Mouse (Mus musculus) embryonic facial prominence, embryonic 10.5 days (tissue): Measurements from ENCODE around the gene Galnt3. TPM values are rescaled to one million over a fixed set of nuclear protein-coding genes. Genes with fewer than 3 reads are reported as not detected.
A peak's percentile ranks its signal among the peaks of the same experiment; 100 is the strongest.

ENCODE experiments used
- DNase-seq: peaks from one replicate; pipeline ENCODE4 v3.0.0-alpha.2; 2017; ENCODE audit warnings: low spot score
- H3K27ac ChIP-seq: fragments of 300-500 bp; sonication (generic); replicated peaks from 2 replicates; pipeline ENCODE4 v1.5.1; 2016; ENCODE audit warnings: mild to moderate bottlenecking
- H3K27me3 ChIP-seq: fragments of 300-500 bp; sonication (generic); replicated peaks from 2 replicates; pipeline ENCODE4 v1.6.1; 2016; ENCODE audit warnings: low read depth, mild to moderate bottlenecking; ENCODE audit not compliant: poor library complexity, severe bottlenecking
- H3K36me3 ChIP-seq: fragments of 300-500 bp; sonication (generic); replicated peaks from 2 replicates; pipeline ENCODE4 v1.6.1; 2016; ENCODE audit warnings: mild to moderate bottlenecking, moderate library complexity
- H3K4me1 ChIP-seq: fragments of 300-500 bp; sonication (generic); 2 replicates; pipeline ENCODE4 v1.6.1; 2016
- H3K4me3 ChIP-seq: fragments of 300-500 bp; sonication (generic); 2 replicates; pipeline ENCODE4 v1.5.1; 2016; ENCODE audit warnings: mild to moderate bottlenecking, moderate library complexity
- H3K9me3 ChIP-seq: fragments of 300-500 bp; sonication (generic); 2 replicates; pipeline ENCODE4 v1.6.1; 2016; ENCODE audit warnings: mild to moderate bottlenecking
- WGBS: fragments of 180-500 bp; shearing (Covaris S2); methylation state at CpG from one replicate; pipeline ENCODE4 v1.1.7; 2016; 5-methylcytosine and 5-hydroxymethylcytosine counted together
- polyA plus RNA-seq: library from polyadenylated mRNA; unstranded; fragments of >200 nt; fragmentation: Nextera tagmentation; extraction: Ambion mirVana; gene quantifications from 2 replicates; pipeline ENCODE4 v1.2.1, GENCODE M21; 2016

Galnt3 gene
- 1.8 and 2.2 TPM in 2 replicates for polyA plus RNA-seq

- Histone ChIP-seq H3K27ac (peak within 1 kb of the TSS; percentile 41), H3K27me3 (peaks cover 57% of the 10 kb centered on the region)
Measured at GRCm38 (mm10) chr2:66124591-66125271, at the start of gene Galnt3. Gene Galnt3 (minus strand): TSS chr2:66124994.

GRCm38 (mm10) chr2:66173134-66173533, 48.3 kb upstream of the Galnt3 start:
- 78% methylated on average over 5 of the region's 5 CpGs for WGBS
- no peaks in the 10 kb centered on the region for H3K9me3 ChIP-seq
- H3K36me3 ChIP-seq = no peaks in the 10 kb centered on the region
- peaks cover 9% of the 10 kb centered on the region for H3K4me1 ChIP-seq
- H3K4me3 ChIP-seq = no peak overlapping the region
- no peak overlapping the region for H3K27ac ChIP-seq
- DNase-seq = no peak
- H3K27me3 ChIP-seq = no peaks in the 10 kb centered on the region

More at GRCm38 (mm10) chr2:66124591-66125271, at the start of gene Galnt3:
- no peaks in the 10 kb centered on the region for H3K9me3 ChIP-seq
- under 1% methylated on average over 67 of the region's 74 CpGs for WGBS
- peaks cover 14% of the 10 kb centered on the region for H3K4me1 ChIP-seq
- DNase-seq = peak; percentile 71
- H3K4me3 ChIP-seq = peak within 1 kb of the TSS; percentile 69
- H3K36me3 ChIP-seq = no peaks in the 10 kb centered on the region

- WGBS = 73% methylated on average over 3 of the region's 3 CpGs
- no peaks in the 10 kb centered on the region for H3K36me3 ChIP-seq
- no peak overlapping the region for H3K27ac ChIP-seq
- no peak for DNase-seq
- no peak overlapping the region for H3K4me3 ChIP-seq
- H3K27me3 ChIP-seq = no peaks in the 10 kb centered on the region
- no peaks in the 10 kb centered on the region for H3K9me3 ChIP-seq
- peaks cover 5% of the 10 kb centered on the region; the same call in 1 of the 2 replicates for H3K4me1 ChIP-seq
Measured at GRCm38 (mm10) chr2:66171643-66172042, 46.8 kb upstream of the Galnt3 start.

DNA sequence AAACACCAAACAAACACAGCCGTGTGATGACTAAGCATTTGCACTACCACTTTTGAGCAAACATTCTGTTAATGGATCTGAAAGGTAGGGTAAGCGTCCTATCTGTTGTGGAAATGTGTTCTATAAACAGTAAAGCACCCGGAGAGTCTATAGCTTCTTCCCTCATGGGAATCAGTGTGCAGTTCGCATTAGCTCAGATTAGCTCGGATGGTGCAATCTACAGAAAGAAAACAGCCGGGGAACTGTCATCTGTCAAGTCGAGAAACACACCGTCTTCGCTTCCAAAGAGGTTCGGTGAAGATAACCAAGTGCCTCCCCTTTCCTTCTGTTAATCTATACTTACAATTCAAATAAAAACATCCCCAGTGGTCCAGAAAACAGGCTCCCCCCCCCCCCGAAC, 45.9 kb upstream of the Galnt3 start:
- H3K4me1 ChIP-seq = peaks cover 5% of the 10 kb centered on the region; the same call in 1 of the 2 replicates
- DNase-seq = no peak
- H3K36me3 ChIP-seq = no peaks in the 10 kb centered on the region
- WGBS = 85% methylated on average over 11 of the region's 11 CpGs
- no peaks in the 10 kb centered on the region for H3K27me3 ChIP-seq
- no peaks in the 10 kb centered on the region for H3K9me3 ChIP-seq
- no peak overlapping the region for H3K27ac ChIP-seq
- H3K4me3 ChIP-seq = no peak overlapping the region

GRCm38 (mm10) chr2:66165025-66165424, 40.2 kb upstream of the Galnt3 start:
- no peak overlapping the region for H3K4me3 ChIP-seq
- no peak for DNase-seq
- H3K27ac ChIP-seq = no peak overlapping the region
- no peaks in the 10 kb centered on the region for H3K27me3 ChIP-seq
- no peaks in the 10 kb centered on the region for H3K36me3 ChIP-seq
- H3K9me3 ChIP-seq = no peaks in the 10 kb centered on the region
- WGBS = 92% methylated on average over 8 of the region's 8 CpGs
- no peaks in the 10 kb centered on the region for H3K4me1 ChIP-seq

DNA sequence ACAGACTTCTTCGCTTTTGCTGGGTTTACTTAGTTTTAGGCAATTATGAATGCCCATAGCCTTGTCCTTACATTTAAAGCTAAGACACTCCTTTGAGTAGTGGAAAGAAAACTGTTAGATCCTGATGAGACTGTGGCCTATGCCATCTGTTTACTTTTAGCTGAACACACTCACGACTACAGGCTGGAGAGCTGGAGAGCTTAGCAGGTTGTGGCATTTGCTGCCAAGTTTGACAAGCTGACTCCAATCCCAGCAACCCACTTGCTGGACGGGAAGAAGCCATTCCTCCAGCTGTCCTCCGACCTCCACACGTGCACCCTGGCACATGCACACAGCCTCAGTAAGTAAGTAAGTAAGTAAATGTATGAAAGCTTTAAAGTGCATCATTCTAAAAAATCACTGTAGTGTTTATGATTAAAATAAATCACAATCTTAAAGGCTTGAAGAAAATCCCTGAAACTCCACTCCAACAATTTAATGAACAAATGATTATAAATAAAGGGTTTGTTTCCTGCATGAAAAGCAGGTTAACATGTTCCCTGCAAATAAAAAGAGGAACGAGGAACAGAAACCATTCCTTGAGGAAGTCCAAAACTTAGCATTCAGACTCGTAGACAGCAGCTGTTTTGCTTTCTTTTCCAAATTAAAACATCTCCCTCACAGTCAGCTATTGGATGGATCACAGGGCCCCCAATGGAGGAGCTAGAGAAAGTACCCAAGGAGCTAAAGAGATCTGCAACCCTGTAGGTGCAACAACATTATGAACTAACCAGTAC, 33.5 kb upstream of the Galnt3 start:
- H3K27me3 ChIP-seq = no peaks in the 10 kb centered on the region
- 67% methylated on average over 7 of the region's 7 CpGs for WGBS
- H3K4me1 ChIP-seq = no peaks in the 10 kb centered on the region
- H3K9me3 ChIP-seq = no peaks in the 10 kb centered on the region
- no peak for DNase-seq
- H3K36me3 ChIP-seq = no peaks in the 10 kb centered on the region
- H3K4me3 ChIP-seq = no peak overlapping the region
- no peak overlapping the region for H3K27ac ChIP-seq

DNA sequence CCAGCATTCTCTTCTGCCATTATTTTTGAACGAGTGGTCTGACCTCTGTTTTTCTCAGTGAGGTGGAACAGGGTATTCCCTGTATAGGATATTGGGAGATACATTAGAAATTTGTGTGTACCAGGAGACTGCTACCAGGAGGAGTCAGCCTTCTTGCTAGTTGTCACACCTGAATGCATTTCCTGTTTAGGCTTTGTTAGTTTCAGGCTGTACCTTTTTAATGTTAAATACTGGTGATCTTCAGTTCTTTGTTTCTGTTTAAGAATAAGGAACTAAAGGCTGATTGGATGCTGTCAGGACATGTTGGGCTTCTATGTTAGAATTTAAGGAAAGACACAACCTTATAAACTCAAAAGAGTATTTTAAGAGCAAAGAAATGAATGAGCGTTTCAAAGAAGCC, 26.6 kb upstream of the Galnt3 start:
- H3K9me3 ChIP-seq = no peaks in the 10 kb centered on the region
- DNase-seq = no peak
- H3K4me3 ChIP-seq = no peak overlapping the region
- no peaks in the 10 kb centered on the region for H3K36me3 ChIP-seq
- no peak overlapping the region for H3K27ac ChIP-seq
- 73% methylated on average over 2 of the region's 2 CpGs for WGBS
- H3K4me1 ChIP-seq = 0 out of 2 replicates have a peak, but pooled peaks cover 5% of the 10 kb centered on the region
- H3K27me3 ChIP-seq = no peaks in the 10 kb centered on the region

- no peak overlapping the region for H3K27ac ChIP-seq
- 50% methylated on average over 3 of the region's 3 CpGs for whole genome bisulfite sequencing
Measured at GRCm38 (mm10) chr2:66150531-66150930, 25.7 kb upstream of the Galnt3 start.

DNA sequence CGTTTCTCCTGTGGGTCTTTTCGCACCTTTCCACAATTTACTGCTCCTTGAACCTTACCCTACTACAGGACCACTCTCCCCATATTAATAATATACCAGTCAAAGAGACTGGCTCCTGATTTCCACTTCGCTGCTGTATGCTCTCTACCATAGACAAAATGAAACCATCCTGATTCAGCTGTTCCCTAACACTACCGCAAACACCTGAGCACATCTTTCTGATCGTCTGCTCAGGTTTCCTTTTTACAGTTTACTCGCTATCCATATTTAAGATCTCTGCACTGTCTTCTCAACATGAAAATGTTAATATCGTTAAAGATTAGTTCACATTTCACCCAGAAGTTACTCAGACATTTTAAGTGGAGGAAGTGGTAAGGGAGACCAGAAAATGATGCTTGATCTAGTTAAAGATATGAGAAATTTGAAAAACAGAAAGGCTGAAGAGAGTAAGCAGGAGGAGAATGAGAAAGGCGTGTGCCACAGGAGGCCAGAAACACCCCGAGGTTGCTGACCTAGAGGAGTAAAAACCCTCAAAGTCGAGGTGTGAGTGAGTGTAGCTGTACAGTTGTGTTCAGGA, 23.9 kb upstream of the Galnt3 start:
- Histone ChIP-seq H3K9me3 (no peaks in the 10 kb centered on the region), H3K4me3 (no peak overlapping the region), H3K4me1 (0 out of 2 replicates have a peak, but pooled peaks cover 6% of the 10 kb centered on the region), H3K27me3 (no peaks in the 10 kb centered on the region), H3K27ac (no peak overlapping the region), H3K36me3 (no peaks in the 10 kb centered on the region)
- DNase-seq = no peak
- 82% methylated on average over 10 of the region's 10 CpGs for WGBS

More at GRCm38 (mm10) chr2:66150531-66150930, 25.7 kb upstream of the Galnt3 start:
- Histone ChIP-seq H3K4me1 (0 out of 2 replicates have a peak, but pooled peaks cover 6% of the 10 kb centered on the region), H3K9me3 (no peaks in the 10 kb centered on the region), H3K36me3 (no peaks in the 10 kb centered on the region), H3K27me3 (no peaks in the 10 kb centered on the region), H3K4me3 (no peak overlapping the region)
- no peak for DNase-seq

GRCm38 (mm10) chr2:66146473-66146872, 21.7 kb upstream of the Galnt3 start:
- Histone ChIP-seq H3K27me3 (no peaks in the 10 kb centered on the region), H3K36me3 (no peaks in the 10 kb centered on the region), H3K4me3 (no peak overlapping the region), H3K9me3 (no peaks in the 10 kb centered on the region), H3K27ac (no peak overlapping the region), H3K4me1 (0 out of 2 replicates have a peak, but pooled peaks cover 6% of the 10 kb centered on the region)
- WGBS = 49% methylated on average over 4 of the region's 4 CpGs
- no peak for DNase-seq

DNA sequence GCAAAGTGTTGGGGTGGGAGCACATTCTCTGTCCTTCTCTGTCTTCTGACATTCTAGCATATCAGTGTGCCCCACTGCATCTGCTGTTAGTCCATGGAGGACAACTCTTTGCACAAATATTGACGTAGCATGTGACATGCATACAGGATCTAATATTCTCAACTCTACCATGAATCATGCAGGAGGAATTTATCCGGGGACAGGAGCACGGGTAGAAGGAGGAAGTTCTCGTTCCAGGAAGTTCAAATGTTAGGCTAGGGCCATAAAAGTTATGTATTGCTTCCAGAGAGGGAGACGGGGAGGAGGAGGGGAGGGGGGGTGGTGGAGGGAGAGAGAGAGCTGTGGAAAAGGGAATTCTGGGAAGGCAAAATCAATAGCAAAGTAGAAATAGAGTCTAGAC, 20.0 kb upstream of the Galnt3 start:
- no peak for DNase-seq
- WGBS = 67% methylated on average over 5 of the region's 5 CpGs
- Histone ChIP-seq H3K9me3 (no peaks in the 10 kb centered on the region), H3K4me3 (no peak overlapping the region), H3K4me1 (peaks cover 9% of the 10 kb centered on the region; the same call in 1 of the 2 replicates), H3K27me3 (no peaks in the 10 kb centered on the region), H3K36me3 (no peaks in the 10 kb centered on the region), H3K27ac (no peak overlapping the region)

- H3K4me3 ChIP-seq = no peak overlapping the region
- no peaks in the 10 kb centered on the region for H3K9me3 ChIP-seq
- WGBS = 94% methylated on average over 4 of the region's 4 CpGs
- peaks cover 9% of the 10 kb centered on the region; the same call in 1 of the 2 replicates for H3K4me1 ChIP-seq
- H3K36me3 ChIP-seq = no peaks in the 10 kb centered on the region
- no peak overlapping the region for H3K27ac ChIP-seq
- H3K27me3 ChIP-seq = no peaks in the 10 kb centered on the region
- DNase-seq = no peak
Measured at GRCm38 (mm10) chr2:66143284-66143683, 18.5 kb upstream of the Galnt3 start.
